Mouse (Mus musculus): ENCODE results near the gene Atp6v0a1. TPM values are rescaled to one million over a fixed set of nuclear protein-coding genes. Genes with fewer than 3 reads are reported as not detected.

Atp6v0a1 gene
- polyA plus RNA-seq, 1 experiment from 2014 or later, result 54.9 TPM

GRCm38 (mm10) chr11:101055418-101055817 is 46.2 kb downstream of the Atp6v0a1 start:
- no peaks in the 10 kb centered on the region for H3K4me1 ChIP-seq
- no peaks in the 10 kb centered on the region for H3K9me3 ChIP-seq
- no peak overlapping the region for H3K27ac ChIP-seq
- H3K27me3 ChIP-seq, result no peaks in the 10 kb centered on the region
- H3K4me2 ChIP-seq, result no peak overlapping the region
- no peak overlapping the region for H3K4me3 ChIP-seq (replicated peaks)
- WGBS, result 86% methylated on average over 14 of the region's 14 CpGs
- H3K36me3 ChIP-seq (replicated peaks), result peaks cover 81% of the 10 kb centered on the region
- ATAC-seq (ENCODE audit: low FRiP score), result no peak
- no peak overlapping the region for H3K9ac ChIP-seq

- Histone ChIP-seq H3K4me2 (no peak overlapping the region), H3K9me3 (no peaks in the 10 kb centered on the region), H3K27ac (no peak overlapping the region), H3K4me3 (replicated peaks) (no peak overlapping the region), H3K27me3 (no peaks in the 10 kb centered on the region), H3K9ac (no peak overlapping the region), H3K4me1 (no peaks in the 10 kb centered on the region), H3K36me3 (replicated peaks) (peaks cover 78% of the 10 kb centered on the region)
- 59% methylated on average over 8 of the region's 8 CpGs for WGBS
- no peak for ATAC-seq (ENCODE audit: low FRiP score)
These were observed 47.6 kb downstream of the Atp6v0a1 start for GRCm38 (mm10) chr11:101056885-101057284.

- no peak overlapping the region for H3K4me3 ChIP-seq (replicated peaks)
- WGBS, result 36% methylated on average over 5 of the region's 5 CpGs
- no peak overlapping the region for H3K9ac ChIP-seq
- no peak overlapping the region for H3K4me2 ChIP-seq
- no peak overlapping the region for H3K27ac ChIP-seq
- H3K27me3 ChIP-seq, result no peaks in the 10 kb centered on the region
- no peaks in the 10 kb centered on the region for H3K4me1 ChIP-seq
- ATAC-seq (ENCODE audit: low FRiP score), result no peak
- no peaks in the 10 kb centered on the region for H3K9me3 ChIP-seq
- peaks cover 78% of the 10 kb centered on the region for H3K36me3 ChIP-seq (replicated peaks)
These were observed 48.6 kb downstream of the Atp6v0a1 start for GRCm38 (mm10) chr11:101057860-101058259.

- no peaks in the 10 kb centered on the region for H3K27me3 ChIP-seq
- H3K36me3 ChIP-seq (replicated peaks), result peaks cover 79% of the 10 kb centered on the region
- ATAC-seq (ENCODE audit: low FRiP score), result no peak
- no peak overlapping the region for H3K27ac ChIP-seq
- no peak overlapping the region for H3K4me3 ChIP-seq (replicated peaks)
- no peak overlapping the region for H3K9ac ChIP-seq
- no peaks in the 10 kb centered on the region for H3K4me1 ChIP-seq
- 80% methylated on average over 5 of the region's 5 CpGs for WGBS
- H3K4me2 ChIP-seq, result no peak overlapping the region
- no peaks in the 10 kb centered on the region for H3K9me3 ChIP-seq
These were observed 49.5 kb downstream of the Atp6v0a1 start for GRCm38 (mm10) chr11:101058726-101059125.

- Histone ChIP-seq H3K4me1 (no peaks in the 10 kb centered on the region), H3K36me3 (replicated peaks) (peaks cover 74% of the 10 kb centered on the region), H3K9ac (0 out of 2 replicates have a peak overlapping the region, but pooled peaks have one; percentile 0), H3K27me3 (no peaks in the 10 kb centered on the region), H3K27ac (peak overlapping the region; percentile 42; the same call in 1 of the 2 replicates), H3K9me3 (no peaks in the 10 kb centered on the region), H3K4me2 (no peak overlapping the region), H3K4me3 (replicated peaks) (no peak overlapping the region)
- ATAC-seq (ENCODE audit: low FRiP score), result no peak
- 75% methylated on average over 10 of the region's 10 CpGs for WGBS
These were observed 50.2 kb downstream of the Atp6v0a1 start for GRCm38 (mm10) chr11:101059473-101059872.

- Histone ChIP-seq H3K4me1 (no peaks in the 10 kb centered on the region), H3K9me3 (no peaks in the 10 kb centered on the region), H3K9ac (0 out of 2 replicates have a peak overlapping the region, but pooled peaks have one; percentile 0), H3K4me3 (replicated peaks) (no peak overlapping the region), H3K36me3 (replicated peaks) (peaks cover 69% of the 10 kb centered on the region), H3K27ac (peak overlapping the region; percentile 42; the same call in 1 of the 2 replicates), H3K27me3 (no peaks in the 10 kb centered on the region), H3K4me2 (no peak overlapping the region)
- no peak for ATAC-seq (ENCODE audit: low FRiP score)
- 88% methylated on average over 8 of the region's 8 CpGs for WGBS
These were observed 50.9 kb downstream of the Atp6v0a1 start for GRCm38 (mm10) chr11:101060126-101060525.

GRCm38 (mm10) chr11:101061049-101061448 is 51.8 kb downstream of the Atp6v0a1 start:
- H3K9ac ChIP-seq, result no peak overlapping the region
- H3K4me2 ChIP-seq, result no peak overlapping the region
- no peak for ATAC-seq (ENCODE audit: low FRiP score)
- no peaks in the 10 kb centered on the region for H3K9me3 ChIP-seq
- H3K27me3 ChIP-seq, result 0 out of 2 replicates have a peak, but pooled peaks cover 2% of the 10 kb centered on the region
- no peak overlapping the region for H3K27ac ChIP-seq
- 94% methylated on average over 5 of the region's 5 CpGs for WGBS
- H3K36me3 ChIP-seq (replicated peaks), result peaks cover 63% of the 10 kb centered on the region
- H3K4me3 ChIP-seq (replicated peaks), result no peak overlapping the region
- H3K4me1 ChIP-seq, result no peaks in the 10 kb centered on the region

GRCm38 (mm10) chr11:101062165-101062884 is 53.1 kb downstream of the Atp6v0a1 start:
- Histone ChIP-seq H3K4me2 (no peak overlapping the region), H3K9ac (no peak overlapping the region), H3K4me3 (replicated peaks) (no peak overlapping the region), H3K4me1 (peaks cover 9% of the 10 kb centered on the region; the same call in 1 of the 2 replicates), H3K36me3 (replicated peaks) (peaks cover 53% of the 10 kb centered on the region), H3K27ac (no peak overlapping the region), H3K9me3 (no peaks in the 10 kb centered on the region), H3K27me3 (0 out of 2 replicates have a peak, but pooled peaks cover 7% of the 10 kb centered on the region)
- no peak for ATAC-seq (ENCODE audit: low FRiP score)
- 74% methylated on average over 12 of the region's 12 CpGs for WGBS

GRCm38 (mm10) chr11:101062971-101063675 is 53.9 kb downstream of the Atp6v0a1 start:
- WGBS, result 83% methylated on average over 14 of the region's 14 CpGs
- H3K27me3 ChIP-seq, result 0 out of 2 replicates have a peak, but pooled peaks cover 7% of the 10 kb centered on the region
- no peak for ATAC-seq (ENCODE audit: low FRiP score)
- H3K9ac ChIP-seq, result no peak overlapping the region
- no peak overlapping the region for H3K4me3 ChIP-seq (replicated peaks)
- H3K9me3 ChIP-seq, result no peaks in the 10 kb centered on the region
- H3K36me3 ChIP-seq (replicated peaks), result peaks cover 51% of the 10 kb centered on the region
- peaks cover 9% of the 10 kb centered on the region; the same call in 1 of the 2 replicates for H3K4me1 ChIP-seq
- H3K4me2 ChIP-seq, result no peak overlapping the region
- peak overlapping the region; percentile 73 for H3K27ac ChIP-seq

GRCm38 (mm10) chr11:101063676-101064327 is 54.5 kb downstream of the Atp6v0a1 start:
- H3K27ac ChIP-seq, result peak overlapping the region; percentile 73
- WGBS, result 65% methylated on average over 12 of the region's 12 CpGs
- peaks cover 46% of the 10 kb centered on the region for H3K36me3 ChIP-seq (replicated peaks)
- 0 out of 2 replicates have a peak, but pooled peaks cover 7% of the 10 kb centered on the region for H3K27me3 ChIP-seq
- no peak overlapping the region for H3K9ac ChIP-seq
- ATAC-seq (ENCODE audit: low FRiP score), result no peak
- H3K4me1 ChIP-seq, result peaks cover 9% of the 10 kb centered on the region; the same call in 1 of the 2 replicates
- no peaks in the 10 kb centered on the region for H3K9me3 ChIP-seq
- no peak overlapping the region for H3K4me2 ChIP-seq
- H3K4me3 ChIP-seq (replicated peaks), result no peak overlapping the region

- H3K9me3 ChIP-seq, result no peaks in the 10 kb centered on the region
- H3K27ac ChIP-seq, result peak overlapping the region; percentile 73; the same call in 1 of the 2 replicates
- no peak overlapping the region for H3K4me2 ChIP-seq
- H3K4me3 ChIP-seq (replicated peaks), result no peak overlapping the region
- 85% methylated on average over 4 of the region's 4 CpGs for WGBS
- H3K4me1 ChIP-seq, result peaks cover 12% of the 10 kb centered on the region
- H3K9ac ChIP-seq, result no peak overlapping the region
- ATAC-seq (ENCODE audit: low FRiP score), result no peak
- H3K36me3 ChIP-seq (replicated peaks), result peaks cover 39% of the 10 kb centered on the region
- 0 out of 2 replicates have a peak, but pooled peaks cover 7% of the 10 kb centered on the region for H3K27me3 ChIP-seq
These were observed 55.2 kb downstream of the Atp6v0a1 start for GRCm38 (mm10) chr11:101064462-101064861.

GRCm38 (mm10) chr11:101065002-101065401 is 55.8 kb downstream of the Atp6v0a1 start:
- Histone ChIP-seq H3K27ac (no peak overlapping the region), H3K9me3 (no peaks in the 10 kb centered on the region), H3K9ac (no peak overlapping the region), H3K27me3 (0 out of 2 replicates have a peak, but pooled peaks cover 7% of the 10 kb centered on the region), H3K4me1 (peaks cover 12% of the 10 kb centered on the region), H3K4me3 (replicated peaks) (no peak overlapping the region), H3K4me2 (no peak overlapping the region), H3K36me3 (replicated peaks) (peaks cover 35% of the 10 kb centered on the region)
- no peak for ATAC-seq (ENCODE audit: low FRiP score)
- 93% methylated on average over 9 of the region's 9 CpGs for WGBS

All from forebrain, embryonic 12.5 days (tissue).